29 mouse cellular contexts compared by ENCODE assay signal in the genomic region with DNA sequence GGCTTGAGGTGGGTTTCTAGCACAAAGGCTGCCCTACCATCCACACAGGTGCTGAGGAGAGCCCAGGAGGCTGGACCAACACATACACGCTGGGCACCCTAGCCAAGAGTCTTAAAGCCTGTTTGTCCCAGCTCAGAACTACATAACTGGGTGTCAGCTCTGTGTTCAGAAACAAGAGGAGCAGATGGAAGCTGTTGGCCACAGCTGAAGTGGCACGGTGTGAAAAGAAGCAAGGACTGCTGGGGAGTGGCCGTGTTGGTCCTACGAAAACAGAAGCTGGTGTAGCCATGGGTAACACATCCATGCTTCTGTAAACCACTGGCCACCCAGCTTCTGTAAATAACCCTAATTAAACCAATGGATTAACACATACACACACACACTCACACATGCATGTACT. TPM values are rescaled to one million over a fixed set of nuclear protein-coding genes. Genes with fewer than 3 reads are reported as not detected.
DNase-seq lines count a peak whose midpoint lies in the region; ATAC-seq and TF ChIP-seq lines count a peak whose summit lies in the region.
"Had no signal": no experiment of that assay in that cellular context is flagged by ENCODE, and none has a peak within 500 bp of the region (broad histone marks: within the 10 kb centered on the region; RNA-seq: fewer than 3 reads in every experiment).

No protein-coding gene starts in this region.

- DNase-seq in heart, adult 11 months, result peak; percentile 86
- DNase-seq in heart, postnatal 14 days, result no peak
- peak; percentile 35 for DNase-seq in lung, embryonic 14.5 days
- DNase-seq in lung, adult 2 months, result no peak
- peak; percentile 50 for DNase-seq in lung, postnatal 36 days
- DNase-seq in left cerebral cortex, adult 2 months (ENCODE audit: extremely low spot score in 1 of 2, low spot score in 2 of 2), result no peak
- DNase-seq: adrenal gland, postnatal 36 days; cerebellum, adult 11 months; cerebellum, adult 9-11 months; gastrocnemius, postnatal 10 days; kidney, adult 2 months; kidney, postnatal 10 days; liver, embryonic 13.5 days had no signal

- H3K4me1 ChIP-seq in lung, embryonic 14.5 days (ENCODE audit: insufficient read depth), result peaks cover 25% of the 10 kb centered on the region
- H3K4me1 ChIP-seq in lung, adult 2 months (ENCODE audit: control insufficient read depth, insufficient read depth, low read length), result no peaks in the 10 kb centered on the region; the same call in 1 of the 2 replicates
- H3K4me1 ChIP-seq in lung, embryonic 16.5 days (replicated peaks; ENCODE audit: control insufficient read depth, insufficient read depth, low read length), result peaks cover 25% of the 10 kb centered on the region; the same call in 1 of the 2 replicates
- H3K4me1 ChIP-seq: forebrain, embryonic 12.5 days; liver, embryonic 13.5 days; neural tube, embryonic 15.5 days had no signal

- H3K9ac ChIP-seq in lung, embryonic 14.5 days, result no peak overlapping the region
- H3K9ac ChIP-seq in lung, embryonic 16.5 days (ENCODE audit: low read length), result no peak overlapping the region
- H3K9ac ChIP-seq: embryonic facial prominence, embryonic 12.5 days; forebrain, embryonic 12.5 days; heart, embryonic 13.5 days; hindbrain, embryonic 12.5 days; liver, embryonic 13.5 days; neural tube, embryonic 15.5 days had no signal

- TF ChIP-seq CTCF in lung, embryonic 14.5 days (IDR thresholded peaks at IDR 0.05; ENCODE audit: low read depth), result no peak
- TF ChIP-seq CTCF in lung, adult 2 months (IDR thresholded peaks at IDR 0.05; ENCODE audit: insufficient read depth, low read length), result no peak
- no peak for TF ChIP-seq CTCF in left cerebral cortex, adult 2 months (IDR thresholded peaks at IDR 0.05)

- no peak for ATAC-seq in lung, embryonic 14.5 days (ENCODE audit: insufficient read depth)
- ATAC-seq in lung, embryonic 16.5 days (ENCODE audit: low read depth), result peak; percentile 6; the same call in 1 of the 2 replicates

- H3K4me2 ChIP-seq in lung, embryonic 14.5 days, result no peak overlapping the region
- H3K4me2 ChIP-seq in lung, embryonic 16.5 days (ENCODE audit: low read depth, low read length), result no peak overlapping the region
- H3K4me2 ChIP-seq: embryonic facial prominence, embryonic 12.5 days; forebrain, embryonic 12.5 days; heart, embryonic 13.5 days; hindbrain, embryonic 12.5 days; liver, embryonic 13.5 days; neural tube, embryonic 15.5 days had no signal

- no peaks in the 10 kb centered on the region for H3K27me3 ChIP-seq in lung, embryonic 14.5 days (ENCODE audit: insufficient read depth, low read length)
- no peaks in the 10 kb centered on the region for H3K27me3 ChIP-seq in lung, embryonic 16.5 days (ENCODE audit: control insufficient read depth, insufficient read depth, low read depth, low read length)
- H3K27me3 ChIP-seq: embryonic facial prominence, embryonic 12.5 days; forebrain, embryonic 12.5 days; heart, embryonic 13.5 days; hindbrain, embryonic 12.5 days; liver, embryonic 13.5 days; neural tube, embryonic 15.5 days had no signal

- no peak overlapping the region for H3K27ac ChIP-seq in lung, embryonic 14.5 days (ENCODE audit: low read depth)
- H3K27ac ChIP-seq in lung, embryonic 16.5 days (ENCODE audit: low read length), result peak overlapping the region; percentile 15; the same call in 1 of the 2 replicates
- H3K27ac ChIP-seq in left cerebral cortex, adult 2 months, result no peak overlapping the region
- H3K27ac ChIP-seq: embryonic facial prominence, embryonic 12.5 days; forebrain, embryonic 12.5 days; heart, embryonic 13.5 days; hindbrain, embryonic 12.5 days; liver, embryonic 13.5 days; macrophage; neural tube, embryonic 15.5 days had no signal

- H3K9me3 ChIP-seq in lung, embryonic 14.5 days (ENCODE audit: low read depth, low read length), result no peaks in the 10 kb centered on the region
- no peaks in the 10 kb centered on the region for H3K9me3 ChIP-seq in lung, embryonic 16.5 days (ENCODE audit: control insufficient read depth, low read length)
- H3K9me3 ChIP-seq: embryonic facial prominence, embryonic 12.5 days; forebrain, embryonic 12.5 days; heart, embryonic 13.5 days; hindbrain, embryonic 12.5 days; liver, embryonic 13.5 days; neural tube, embryonic 15.5 days had no signal

- WGBS in lung, embryonic 14.5 days, result 84% methylated on average over 4 of the region's 4 CpGs
- WGBS in lung, adult 2 months, result 70% methylated on average over 4 of the region's 4 CpGs
- 72% methylated on average over 4 of the region's 4 CpGs for WGBS in lung, embryonic 16.5 days

- no peaks in the 10 kb centered on the region for H3K36me3 ChIP-seq in lung, embryonic 14.5 days (ENCODE audit: insufficient read depth)
- H3K36me3 ChIP-seq in lung, embryonic 16.5 days (ENCODE audit: control insufficient read depth, insufficient read depth, low read length), result no peaks in the 10 kb centered on the region
- H3K36me3 ChIP-seq: embryonic facial prominence, embryonic 12.5 days; forebrain, embryonic 12.5 days; heart, embryonic 13.5 days; hindbrain, embryonic 12.5 days; liver, embryonic 13.5 days; neural tube, embryonic 15.5 days had no signal

- intact Hi-C loops in heart, postnatal 14 days (cut with DNase I), result no loop called here
- intact Hi-C loops in left cerebral cortex, adult 2 months (cut with DNase I), result no loop called here

- no peak for TF ChIP-seq POLR2A in lung, adult 2 months (IDR thresholded peaks at IDR 0.05; ENCODE audit: borderline replicate concordance, extremely low read depth, low read depth, low read length)

- no peak overlapping the region for H3K4me3 ChIP-seq in lung, embryonic 14.5 days (ENCODE audit: low read depth, low read length)
- H3K4me3 ChIP-seq in lung, adult 2 months (replicated peaks; ENCODE audit: extremely low read depth, low read depth, low read length), result no peak overlapping the region
- H3K4me3 ChIP-seq in lung, embryonic 16.5 days (ENCODE audit: low read length), result no peak overlapping the region
- H3K4me3 ChIP-seq in left cerebral cortex, adult 2 months, result no peak overlapping the region
- H3K4me3 ChIP-seq: embryonic facial prominence, embryonic 12.5 days; erythroblast, embryonic 14.5 days; forebrain, embryonic 12.5 days; heart, embryonic 13.5 days; hindbrain, embryonic 12.5 days; liver, embryonic 13.5 days; neural tube, embryonic 15.5 days had no signal

RNA-seq across cellular contexts. Expression of a gene that starts 18.1 kb away (rescaled TPM):
- not detected for total RNA-seq in heart, postnatal 14 days (2021)
- 0.08 TPM in 1 of 2 replicates, not detected in the other for polyA plus RNA-seq in lung, embryonic 14.5 days (2014; fragmentation: Nextera tagmentation; extraction: Ambion mirVana)
- not detected in 2 replicates for polyA plus RNA-seq in lung, adult 2 months (2012; rRNA removed)
- polyA plus RNA-seq in lung, embryonic 16.5 days (2015; fragmentation: Nextera tagmentation; extraction: Ambion mirVana), result not detected in 2 replicates
- total RNA-seq in left cerebral cortex, adult 2 months (2021), result under 1 TPM in 1 of 2 experiments, not detected in 1; 0.14 TPM
- total RNA-seq: adrenal gland, postnatal 36 days; ES-E14; gastrocnemius, postnatal 10 days; granulocyte monocyte progenitor cell, adult 5-6 weeks; heart, postnatal 25 days; layer of hippocampus, postnatal 14 days; left cerebral cortex, postnatal 10 days had no signal
- polyA plus RNA-seq: embryonic facial prominence, embryonic 12.5 days; erythroblast, embryonic 14.5 days; forebrain, embryonic 12.5 days; heart, embryonic 13.5 days; hindbrain, embryonic 12.5 days; limb, embryonic 11.5 days; liver, embryonic 13.5 days; macrophage; midbrain, embryonic 16.5 days; neural tube, embryonic 15.5 days; stomach, embryonic 16.5 days had no signal

RNA-seq across cellular contexts. Expression of a gene that starts 39.3 kb away (rescaled TPM):
- 1 to 10 TPM; 5.0 to 7.0 TPM for total RNA-seq in heart, postnatal 14 days (2021)
- 13.9 and 15.4 TPM in 2 replicates for polyA plus RNA-seq in lung, embryonic 14.5 days (2014; fragmentation: Nextera tagmentation; extraction: Ambion mirVana)
- 3.6 and 6.6 TPM in 2 replicates for polyA plus RNA-seq in lung, adult 2 months (2012; rRNA removed)
- 24.0 and 27.5 TPM in 2 replicates for polyA plus RNA-seq in lung, embryonic 16.5 days (2015; fragmentation: Nextera tagmentation; extraction: Ambion mirVana)
- under 1 TPM in 1 of 2 experiments, not detected in 1; 0.30 TPM for total RNA-seq in left cerebral cortex, adult 2 months (2021)
- total RNA-seq: ES-E14; granulocyte monocyte progenitor cell, adult 5-6 weeks had no signal
- polyA plus RNA-seq: embryonic facial prominence, embryonic 12.5 days; erythroblast, embryonic 14.5 days; forebrain, embryonic 12.5 days; limb, embryonic 11.5 days; liver, embryonic 13.5 days; midbrain, embryonic 16.5 days; neural tube, embryonic 15.5 days had no signal

Comparison
In these comparisons a context has a peak if more than half of its experiments do, and no peak if none do; other contexts are left out.
1. DNase-seq: peak in heart, adult 11 months (single experiment), lung, embryonic 14.5 days (single experiment) and lung, postnatal 36 days (single experiment); none in heart, postnatal 14 days (0 of 2), lung, adult 2 months (single experiment) and left cerebral cortex, adult 2 months (0 of 2).